Mouse (Mus musculus) olfactory bulb, adult 2 months (tissue): ENCODE measurements at regions not wholly inside any gene's neighbourhood (a gene's known extent, or its start where the extent isn't known, plus 50 kb on each side); places are given as distances from the start of the nearest gene placed in this dataset.

Experiments
- CTCF ChIP-seq: fragments of 200-500 bp; IDR thresholded peaks from 2 replicates; pipeline ENCODE4 v1.5.1; 2012; ENCODE audit warnings: low read depth, mild to moderate bottlenecking, low read length, moderate library complexity; ENCODE audit not compliant: insufficient read depth
- POLR2A ChIP-seq: fragments of 200-500 bp; IDR thresholded peaks from 2 replicates; pipeline ENCODE4 v1.6.1; 2012; ENCODE audit warnings: mild to moderate bottlenecking, low read depth, low read length, moderate library complexity; ENCODE audit not compliant: insufficient read depth

DNA sequence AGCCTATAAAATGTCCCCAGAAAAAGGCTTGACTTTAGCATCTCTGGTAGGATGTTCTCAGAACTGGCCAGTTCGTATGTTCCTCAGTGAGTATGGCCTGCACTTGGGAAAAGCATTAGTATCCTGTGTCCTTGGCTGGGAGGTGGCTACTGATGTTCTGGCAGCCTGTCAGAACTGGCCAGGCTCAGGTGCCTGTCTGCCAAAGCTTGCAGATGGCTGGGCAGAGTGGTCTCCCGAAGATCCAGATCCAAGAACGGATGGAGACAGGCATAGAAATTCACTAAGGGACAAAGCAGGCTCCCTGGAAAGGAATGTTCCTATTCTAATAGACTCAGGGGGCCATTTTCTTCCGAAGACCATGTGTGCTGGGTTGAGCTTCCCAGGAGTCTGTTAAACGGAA lies 329.6 kb downstream of the Cxcl12 start:
- no peak for TF ChIP-seq CTCF
- no peak for TF ChIP-seq POLR2A
